Mouse (Mus musculus): ENCODE data around the gene C1qc. TPM values are rescaled to one million over a fixed set of nuclear protein-coding genes. Genes with fewer than 3 reads are reported as not detected.

Gene C1qc
- total RNA-seq, 4 experiments from 2014 or later = 45.8 to 82.2 (median 63.4) TPM

- DNase-seq = no peak
Measured at GRCm38 (mm10) chr4:136848565-136848964, 44.3 kb downstream of the C1qc start.

- no peak for DNase-seq
Measured at GRCm38 (mm10) chr4:136847166-136847565, 45.7 kb downstream of the C1qc start.

DNA sequence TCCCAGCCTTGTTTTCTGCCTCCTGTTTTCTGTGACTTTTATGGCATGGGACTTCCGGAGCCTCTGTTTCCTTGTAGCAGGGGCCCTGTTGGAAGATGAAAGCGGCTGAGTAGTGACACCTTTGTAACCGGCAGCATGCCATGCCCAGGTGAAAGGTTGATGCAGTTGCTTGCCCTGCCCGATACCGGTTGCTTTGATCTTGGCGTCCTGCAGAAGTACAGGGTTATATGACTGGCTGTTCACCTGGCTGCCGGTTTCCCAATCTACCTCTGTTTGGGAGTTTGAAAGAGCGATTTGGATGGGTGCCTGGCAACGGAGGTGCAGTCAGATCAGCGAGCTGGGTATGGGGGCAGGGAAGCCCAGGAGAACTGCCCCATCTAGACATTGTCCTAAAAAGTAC is 50.1 kb downstream of the C1qc start:
- no peak for DNase-seq

DNA sequence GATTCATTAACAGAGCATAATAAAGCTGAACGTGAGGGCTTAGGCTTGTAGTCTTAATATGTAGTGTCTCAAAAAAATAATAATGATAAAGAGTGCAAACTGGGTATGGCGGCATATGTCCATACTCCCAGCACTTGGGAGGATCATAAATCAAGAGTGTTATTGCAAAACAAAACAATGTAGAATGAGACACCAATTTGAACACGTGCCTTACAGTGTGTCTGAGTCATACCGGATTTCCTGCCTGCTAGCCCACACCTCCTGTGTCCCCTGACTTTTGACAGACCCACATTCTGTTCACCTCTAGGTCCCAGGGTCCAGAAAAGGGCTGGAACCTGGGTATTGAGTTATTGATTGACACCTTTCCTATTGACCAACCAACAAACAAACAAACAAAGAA is 50.8 kb downstream of the C1qc start:
- no peak for DNase-seq

- DNase-seq = peak; percentile 60
Measured at GRCm38 (mm10) chr4:136841056-136841455, 51.8 kb downstream of the C1qc start.

Other genes with a start within 250 kb of the C1qc start
- 10 to 100 TPM; 20.6 to 36.8 (median 29.4) TPM for gene Ephb2, start 57.1 kb downstream of the C1qc start, total RNA-seq (2022)
- gene C1qb, start 6.9 kb downstream of the C1qc start, total RNA-seq (2022) = 100 to 1,000 TPM in 2 of 4 experiments, 10 to 100 TPM in 2; 63.2 to 103 (median 86.1) TPM
- 10 to 100 TPM; 65.2 to 96.6 (median 77.6) TPM for gene C1qa, start 5.7 kb upstream of the C1qc start, total RNA-seq (2022)
- gene Epha8, start 63.8 kb upstream of the C1qc start, total RNA-seq (2022) = under 1 TPM; 0.23 to 0.86 (median 0.59) TPM
- gene Zbtb40, start 155.7 kb upstream of the C1qc start, total RNA-seq (2022) = 10 to 100 TPM in 3 of 4 experiments, 1 to 10 TPM in 1; 8.0 to 16.0 (median 15.5) TPM

All from adrenal gland, adult 8-10 months (tissue).